Mouse (Mus musculus): ENCODE measurements around the gene Fyb2. TPM values are rescaled to one million over a fixed set of nuclear protein-coding genes. Genes with fewer than 3 reads are reported as not detected.
A peak's percentile ranks its signal among the peaks of the same experiment; 100 is the strongest.

The Fyb2 gene
- polyA plus RNA-seq, 1 experiment from 2014 or later: 0.21 TPM

DNA sequence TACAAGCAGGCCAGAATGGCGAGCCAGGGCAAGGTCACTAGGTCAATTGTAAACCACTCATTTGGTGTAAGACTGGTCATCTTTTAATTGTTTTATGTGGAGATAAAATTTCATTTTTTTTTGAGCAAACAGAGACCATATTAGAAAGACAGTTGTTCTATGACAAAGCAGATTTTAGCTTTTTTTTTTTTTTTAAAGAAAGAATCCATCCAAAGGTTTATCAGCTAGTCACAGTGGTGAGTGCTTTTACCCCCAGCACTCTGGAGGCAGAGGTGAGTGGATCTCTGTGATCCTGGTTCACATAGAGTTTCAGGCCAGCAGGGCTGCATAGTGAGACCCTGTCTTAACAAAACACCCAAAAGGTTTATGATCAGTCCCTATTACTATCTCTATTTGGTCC is 31.2 kb downstream of the Fyb2 start:
- no peaks in the 10 kb centered on the region for H3K4me1 ChIP-seq
- 62% methylated on average over 1 of the region's 1 CpGs for whole genome bisulfite sequencing
- H3K9ac ChIP-seq: no peak overlapping the region
- no peak overlapping the region for H3K4me3 ChIP-seq
- no peak overlapping the region for H3K4me2 ChIP-seq
- no peaks in the 10 kb centered on the region for H3K36me3 ChIP-seq
- H3K9me3 ChIP-seq: no peaks in the 10 kb centered on the region
- H3K27ac ChIP-seq: no peak overlapping the region
- H3K27me3 ChIP-seq: no peaks in the 10 kb centered on the region
- no peak for ATAC-seq (ENCODE audit: insufficient number of reproducible peaks, insufficient read depth, low FRiP score, low TSS enrichment, low read depth)

DNA sequence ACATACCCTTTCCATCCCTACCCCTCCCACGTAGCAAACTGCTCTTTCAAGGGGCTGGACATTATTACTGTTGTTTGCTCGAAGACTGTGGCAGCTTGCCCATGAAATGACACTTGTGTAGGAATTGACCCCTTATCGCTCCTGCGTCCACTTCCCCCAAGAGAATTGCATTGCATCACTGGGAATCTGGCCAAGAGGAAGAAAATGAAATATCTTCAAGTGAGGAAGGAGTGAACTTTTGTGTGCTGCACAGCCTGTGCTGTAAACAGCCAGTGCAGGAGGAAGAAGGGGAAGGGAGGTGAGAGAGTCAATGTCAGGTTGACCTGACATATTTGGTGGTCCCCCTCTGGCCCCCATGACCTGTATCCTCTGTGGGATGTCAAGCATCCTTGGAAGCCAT is 35.6 kb downstream of the Fyb2 start:
- WGBS: 89% methylated on average over 4 of the region's 4 CpGs
- ATAC-seq (ENCODE audit: insufficient number of reproducible peaks, insufficient read depth, low FRiP score, low TSS enrichment, low read depth): no peak
- H3K9me3 ChIP-seq: no peaks in the 10 kb centered on the region
- no peak overlapping the region for H3K27ac ChIP-seq
- no peaks in the 10 kb centered on the region for H3K27me3 ChIP-seq
- no peak overlapping the region for H3K9ac ChIP-seq
- H3K4me2 ChIP-seq: no peak overlapping the region
- H3K36me3 ChIP-seq: no peaks in the 10 kb centered on the region
- no peaks in the 10 kb centered on the region for H3K4me1 ChIP-seq
- no peak overlapping the region for H3K4me3 ChIP-seq

DNA sequence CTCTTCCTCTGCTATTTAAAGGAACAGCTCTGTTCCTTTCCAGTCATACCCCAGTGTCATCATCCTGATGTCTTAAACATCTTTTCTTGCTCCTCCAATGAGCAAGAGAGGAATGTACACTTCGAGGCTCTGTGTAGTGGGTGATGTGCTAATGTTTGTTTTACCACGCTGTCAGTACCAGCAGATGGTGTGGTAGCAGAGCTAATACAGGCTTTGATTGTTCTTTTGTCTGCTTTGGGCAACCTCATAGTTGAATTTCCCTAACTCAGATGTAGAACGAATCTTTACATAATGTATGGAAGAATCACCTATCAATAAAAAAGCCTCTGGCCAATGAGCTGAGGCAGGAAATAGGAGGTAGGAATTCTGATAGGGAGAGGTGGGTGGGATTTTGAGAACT is 36.0 kb downstream of the Fyb2 start:
- Histone ChIP-seq H3K36me3 (no peaks in the 10 kb centered on the region), H3K4me1 (no peaks in the 10 kb centered on the region), H3K9ac (no peak overlapping the region), H3K9me3 (no peaks in the 10 kb centered on the region), H3K27me3 (no peaks in the 10 kb centered on the region), H3K4me3 (no peak overlapping the region), H3K4me2 (no peak overlapping the region), H3K27ac (no peak overlapping the region)
- no peak for ATAC-seq (ENCODE audit: insufficient number of reproducible peaks, insufficient read depth, low FRiP score, low TSS enrichment, low read depth)
- WGBS: 72% methylated on average over 3 of the region's 3 CpGs

DNA sequence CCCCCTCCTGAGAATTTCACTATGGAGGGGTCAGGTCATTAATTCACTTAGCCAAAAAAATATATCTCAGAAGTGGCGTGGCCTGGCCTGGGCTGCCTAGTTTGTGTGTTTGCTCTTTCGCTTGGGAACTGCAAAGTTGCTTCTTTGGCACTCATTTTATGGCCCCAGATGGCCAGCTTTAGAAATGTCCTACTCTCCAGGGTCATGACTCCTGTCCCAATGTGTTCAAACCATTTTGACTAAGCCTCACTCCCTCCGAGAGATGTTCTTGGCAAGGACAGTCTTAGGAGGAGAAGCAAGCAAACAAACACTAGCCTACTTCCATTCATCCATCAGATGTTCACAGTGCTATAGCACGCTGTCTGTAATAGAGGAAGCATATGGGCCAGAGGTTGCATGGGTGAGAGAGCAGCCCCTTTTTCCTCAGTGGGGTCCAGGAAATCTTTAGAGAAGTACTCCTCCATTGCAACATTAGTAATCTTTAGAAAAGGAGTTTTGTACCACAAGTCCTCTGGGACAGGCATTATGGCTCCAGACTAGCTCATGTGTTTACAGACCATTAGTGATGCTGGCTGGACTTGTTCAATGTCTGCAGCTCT is 38.1 kb downstream of the Fyb2 start:
- H3K27me3 ChIP-seq: no peaks in the 10 kb centered on the region
- no peaks in the 10 kb centered on the region for H3K36me3 ChIP-seq
- no peak overlapping the region for H3K4me2 ChIP-seq
- H3K4me3 ChIP-seq: no peak overlapping the region
- no peaks in the 10 kb centered on the region for H3K4me1 ChIP-seq
- H3K9ac ChIP-seq: no peak overlapping the region
- no peak overlapping the region for H3K27ac ChIP-seq
- 79% methylated on average over 4 of the region's 4 CpGs for WGBS
- no peaks in the 10 kb centered on the region for H3K9me3 ChIP-seq
- ATAC-seq (ENCODE audit: insufficient number of reproducible peaks, insufficient read depth, low FRiP score, low TSS enrichment, low read depth): no peak

DNA sequence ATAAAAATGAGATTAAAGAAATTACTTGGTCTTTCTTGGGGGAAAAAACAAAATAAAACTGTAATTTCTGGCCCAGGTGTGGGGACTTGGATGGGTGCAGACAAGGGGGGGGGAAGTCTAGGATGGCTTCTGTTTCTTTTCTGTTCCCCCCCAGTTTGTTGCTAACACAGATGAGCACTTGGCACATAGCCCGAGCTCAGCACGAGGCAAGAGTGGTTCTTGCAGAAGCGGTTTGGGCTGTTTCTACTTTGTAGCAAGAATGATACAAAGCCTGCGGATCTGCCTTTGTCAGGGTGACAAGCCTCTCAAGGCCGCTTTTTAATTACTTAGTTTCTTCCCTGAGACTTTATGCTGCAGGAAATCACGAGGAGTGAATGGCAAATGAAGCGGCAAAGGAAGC is 43.4 kb downstream of the Fyb2 start:
- 0 out of 2 replicates have a peak, but pooled peaks cover 5% of the 10 kb centered on the region for H3K4me1 ChIP-seq
- H3K27me3 ChIP-seq: no peaks in the 10 kb centered on the region
- H3K9me3 ChIP-seq: no peaks in the 10 kb centered on the region
- no peak overlapping the region for H3K9ac ChIP-seq
- 50% methylated on average over 7 of the region's 7 CpGs for WGBS
- no peak for ATAC-seq (ENCODE audit: insufficient number of reproducible peaks, insufficient read depth, low FRiP score, low TSS enrichment, low read depth)
- H3K4me3 ChIP-seq: no peak overlapping the region
- H3K36me3 ChIP-seq: no peaks in the 10 kb centered on the region
- H3K27ac ChIP-seq: peak overlapping the region; percentile 44; the same call in 1 of the 2 replicates
- H3K4me2 ChIP-seq: no peak overlapping the region

DNA sequence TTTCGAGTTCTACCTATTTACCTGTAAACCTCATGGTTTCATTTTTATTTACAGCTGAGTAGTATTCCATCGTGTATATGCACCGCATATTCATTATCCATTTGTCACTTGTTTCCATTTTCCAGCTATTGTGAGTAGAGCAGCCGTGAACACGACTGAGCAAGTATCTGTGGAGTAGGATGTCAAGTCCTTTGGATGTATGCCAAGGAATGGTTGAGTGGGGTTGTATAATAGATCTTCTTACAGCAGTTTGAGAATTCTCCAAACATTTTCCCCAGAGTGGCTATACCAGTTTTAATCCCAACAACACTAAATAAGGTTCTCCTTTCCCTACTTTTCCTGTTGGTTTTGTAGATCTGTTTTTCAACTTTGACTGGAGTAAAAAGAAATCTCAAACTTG is 48.2 kb downstream of the Fyb2 start:
- Histone ChIP-seq H3K27ac (no peak overlapping the region), H3K4me1 (0 out of 2 replicates have a peak, but pooled peaks cover 5% of the 10 kb centered on the region), H3K27me3 (no peaks in the 10 kb centered on the region), H3K4me3 (no peak overlapping the region), H3K36me3 (no peaks in the 10 kb centered on the region), H3K4me2 (no peak overlapping the region), H3K9ac (no peak overlapping the region), H3K9me3 (no peaks in the 10 kb centered on the region; the same call in 1 of the 2 replicates)
- WGBS: 70% methylated on average over 5 of the region's 5 CpGs
- no peak for ATAC-seq (ENCODE audit: insufficient number of reproducible peaks, insufficient read depth, low FRiP score, low TSS enrichment, low read depth)

DNA sequence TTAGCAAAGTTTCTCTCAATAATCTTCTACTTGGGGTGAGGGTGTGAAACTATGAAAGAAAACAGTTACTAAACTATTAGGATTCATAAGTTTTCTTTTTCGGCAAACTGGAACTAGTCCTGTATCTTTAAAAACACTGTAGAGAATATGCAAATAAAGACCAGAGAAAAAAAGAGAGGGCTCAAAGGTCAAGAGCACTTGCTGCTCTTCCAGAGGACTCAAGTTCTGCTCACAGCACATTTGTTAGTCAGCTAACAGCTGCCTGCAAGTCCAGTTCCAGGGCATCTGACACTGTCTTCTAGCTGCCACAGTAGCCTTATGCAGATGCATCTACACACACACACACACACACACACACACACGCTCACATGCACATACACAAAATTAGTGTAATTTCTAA is 59.4 kb downstream of the Fyb2 start:
- Histone ChIP-seq H3K4me1 (no peaks in the 10 kb centered on the region), H3K4me2 (no peak overlapping the region), H3K9ac (no peak overlapping the region), H3K27ac (no peak overlapping the region), H3K9me3 (no peaks in the 10 kb centered on the region), H3K4me3 (no peak overlapping the region), H3K27me3 (no peaks in the 10 kb centered on the region), H3K36me3 (no peaks in the 10 kb centered on the region)
- 78% methylated on average over 2 of the region's 2 CpGs for WGBS
- ATAC-seq (ENCODE audit: insufficient number of reproducible peaks, insufficient read depth, low FRiP score, low TSS enrichment, low read depth): no peak

DNA sequence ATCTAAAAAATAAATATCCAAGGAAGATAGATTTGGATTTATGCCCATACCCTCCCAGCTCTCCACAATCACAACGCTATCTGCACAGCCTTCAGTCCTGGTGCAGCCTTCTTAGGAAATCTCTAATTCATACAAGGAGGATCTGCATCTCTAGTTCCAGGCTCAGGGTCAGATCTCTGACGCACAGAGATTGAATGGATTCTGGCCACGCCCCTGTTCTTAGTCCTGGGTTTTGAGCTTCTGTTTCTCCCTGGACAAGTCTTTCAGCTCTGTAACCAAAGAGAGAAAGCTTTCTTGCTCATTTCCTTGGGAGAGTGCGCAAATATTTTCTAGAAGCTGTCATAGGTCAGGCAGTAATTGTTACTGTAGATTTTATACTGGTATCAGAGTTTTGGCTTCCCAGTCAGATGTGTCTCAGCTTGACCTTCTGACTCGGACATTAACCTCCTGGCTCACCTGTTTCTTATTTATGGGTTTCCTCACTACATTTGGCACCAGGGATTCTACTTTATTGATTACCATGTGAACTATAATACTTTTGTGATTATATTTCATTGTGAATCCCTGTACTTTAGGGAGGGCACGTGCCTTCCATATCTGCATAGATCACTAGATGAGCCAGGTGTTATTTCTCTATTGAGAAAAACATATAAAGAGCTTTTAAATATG is 62.0 kb downstream of the Fyb2 start:
- Histone ChIP-seq H3K9me3 (no peaks in the 10 kb centered on the region), H3K36me3 (no peaks in the 10 kb centered on the region), H3K9ac (no peak overlapping the region), H3K4me2 (no peak overlapping the region), H3K4me1 (no peaks in the 10 kb centered on the region), H3K27ac (no peak overlapping the region), H3K4me3 (no peak overlapping the region), H3K27me3 (no peaks in the 10 kb centered on the region)
- 71% methylated on average over 6 of the region's 6 CpGs for WGBS
- ATAC-seq (ENCODE audit: insufficient number of reproducible peaks, insufficient read depth, low FRiP score, low TSS enrichment, low read depth): no peak

DNA sequence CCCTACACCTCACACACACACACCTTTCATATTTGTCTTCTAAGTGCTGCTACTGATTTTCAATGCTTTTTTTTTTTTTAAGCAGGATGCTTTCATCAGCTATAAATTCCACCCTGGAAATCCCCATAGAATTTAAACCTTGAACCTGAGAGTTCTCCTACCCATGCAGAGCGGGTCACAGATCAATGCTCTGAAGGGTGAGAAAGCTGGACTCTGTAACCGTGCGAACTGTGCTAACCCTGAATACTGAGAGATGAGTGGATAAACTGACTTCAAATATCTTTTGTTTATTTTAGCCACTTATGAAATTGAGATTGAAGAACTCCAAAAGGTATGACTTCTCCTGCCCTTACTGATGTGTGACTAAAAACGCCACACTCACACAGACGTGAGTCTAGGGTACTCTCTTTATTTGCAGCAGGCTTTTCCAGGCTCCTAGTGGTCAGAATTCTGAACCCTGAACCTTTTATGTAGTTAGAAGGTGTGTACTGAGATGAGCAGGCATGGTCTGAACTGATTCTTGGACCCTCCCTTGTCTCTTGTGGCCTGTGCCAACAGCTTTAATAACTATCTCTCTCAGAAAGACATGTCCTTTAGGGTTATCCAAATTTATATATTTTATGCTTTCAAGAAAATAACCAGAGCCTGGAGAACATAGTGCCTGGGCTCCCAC is 72.8 kb downstream of the Fyb2 start:
- Histone ChIP-seq H3K27ac (no peak overlapping the region), H3K4me3 (no peak overlapping the region), H3K4me2 (no peak overlapping the region), H3K36me3 (no peaks in the 10 kb centered on the region), H3K4me1 (no peaks in the 10 kb centered on the region), H3K9ac (no peak overlapping the region), H3K27me3 (no peaks in the 10 kb centered on the region), H3K9me3 (no peaks in the 10 kb centered on the region)
- no peak for ATAC-seq (ENCODE audit: insufficient number of reproducible peaks, insufficient read depth, low FRiP score, low TSS enrichment, low read depth)
- WGBS: 84% methylated on average over 5 of the region's 5 CpGs

DNA sequence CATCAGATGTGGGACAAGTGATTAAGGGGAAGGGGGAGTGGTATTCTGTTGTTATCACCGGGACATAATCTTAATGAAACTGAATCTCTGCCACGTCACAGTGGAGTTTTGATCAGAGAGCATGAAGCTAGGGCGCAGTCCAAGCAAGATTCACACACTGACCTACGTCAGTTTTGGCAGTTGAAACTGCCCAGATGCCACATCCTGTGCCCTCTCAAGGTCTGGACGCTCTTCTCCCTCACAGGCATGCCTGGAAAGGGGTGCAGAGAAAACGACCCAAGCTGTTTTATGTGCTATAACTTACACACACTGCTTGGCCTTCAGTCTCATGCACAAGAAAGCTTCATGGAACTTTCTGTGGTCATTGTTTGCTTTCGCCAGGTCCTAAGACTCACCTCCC is 74.4 kb downstream of the Fyb2 start:
- ATAC-seq (ENCODE audit: insufficient number of reproducible peaks, insufficient read depth, low FRiP score, low TSS enrichment, low read depth): no peak
- Histone ChIP-seq H3K4me2 (no peak overlapping the region), H3K4me3 (no peak overlapping the region), H3K9me3 (no peaks in the 10 kb centered on the region), H3K9ac (no peak overlapping the region), H3K27ac (no peak overlapping the region), H3K4me1 (no peaks in the 10 kb centered on the region), H3K36me3 (no peaks in the 10 kb centered on the region), H3K27me3 (no peaks in the 10 kb centered on the region)
- 73% methylated on average over 7 of the region's 7 CpGs for WGBS

DNA sequence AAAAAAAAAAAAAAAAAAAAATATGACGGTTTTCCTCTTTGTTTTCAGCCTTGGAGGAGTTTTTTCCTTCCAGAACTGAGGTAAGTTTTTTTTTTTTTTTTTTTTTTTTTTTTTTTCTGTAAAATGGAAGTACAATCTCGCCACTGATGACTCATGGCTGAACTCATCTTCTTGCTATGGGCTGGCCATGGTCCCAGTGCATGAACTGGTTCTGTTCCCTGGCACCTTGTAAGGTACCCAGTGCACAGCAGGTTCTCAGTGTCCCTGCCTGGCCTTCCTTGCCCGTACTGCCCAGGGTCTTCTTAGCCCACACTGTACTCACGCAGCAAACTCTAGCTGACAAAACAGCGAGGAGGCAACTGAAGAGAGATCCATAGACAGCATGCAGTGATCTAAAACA is 74.8 kb downstream of the Fyb2 start:
- Histone ChIP-seq H3K27ac (no peak overlapping the region), H3K9ac (no peak overlapping the region), H3K4me2 (no peak overlapping the region), H3K27me3 (no peaks in the 10 kb centered on the region), H3K4me3 (no peak overlapping the region), H3K9me3 (no peaks in the 10 kb centered on the region), H3K4me1 (no peaks in the 10 kb centered on the region), H3K36me3 (no peaks in the 10 kb centered on the region)
- no peak for ATAC-seq (ENCODE audit: insufficient number of reproducible peaks, insufficient read depth, low FRiP score, low TSS enrichment, low read depth)
- 82% methylated on average over 5 of the region's 5 CpGs for WGBS

DNA sequence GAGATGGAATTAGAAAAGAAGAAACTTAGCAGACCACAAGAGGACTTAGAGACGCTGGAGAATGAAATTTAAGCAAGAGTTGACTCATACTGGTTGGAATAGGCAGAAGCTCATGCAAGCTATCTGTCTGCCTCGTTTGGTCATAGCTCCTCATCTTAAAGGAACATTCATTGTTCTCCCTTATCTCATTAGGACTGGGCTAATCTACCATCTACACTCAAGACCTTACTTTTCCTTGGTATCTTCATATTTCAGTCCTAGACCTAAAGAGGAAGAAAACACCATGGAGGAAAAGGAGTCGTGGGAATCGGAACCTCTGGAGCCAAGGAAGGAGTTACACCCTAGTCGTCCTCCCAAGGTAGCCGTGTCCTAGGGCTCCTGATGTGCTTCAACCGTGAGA is 75.5 kb downstream of the Fyb2 start:
- H3K27me3 ChIP-seq: no peaks in the 10 kb centered on the region
- no peak overlapping the region for H3K4me2 ChIP-seq
- H3K9me3 ChIP-seq: no peaks in the 10 kb centered on the region
- no peak overlapping the region for H3K4me3 ChIP-seq
- no peak overlapping the region for H3K9ac ChIP-seq
- WGBS: 90% methylated on average over 7 of the region's 7 CpGs
- no peaks in the 10 kb centered on the region for H3K4me1 ChIP-seq
- ATAC-seq (ENCODE audit: insufficient number of reproducible peaks, insufficient read depth, low FRiP score, low TSS enrichment, low read depth): no peak
- no peak overlapping the region for H3K27ac ChIP-seq
- H3K36me3 ChIP-seq: no peaks in the 10 kb centered on the region
